Mouse (Mus musculus): ENCODE measurements around the gene Men1. TPM values are rescaled to one million over a fixed set of nuclear protein-coding genes. Genes with fewer than 3 reads are reported as not detected.
A peak's percentile ranks its signal among the peaks of the same experiment; 100 is the strongest.

Men1 gene
- polyA plus RNA-seq, 1 experiment from 2014 or later, result 91.6 TPM

GRCm38 (mm10) chr19:6385821-6386220, 51.0 kb downstream of the Men1 start:
- Histone ChIP-seq H3K36me3 (no peaks in the 10 kb centered on the region), H3K9ac (no peak overlapping the region), H3K4me1 (peaks cover 35% of the 10 kb centered on the region), H3K4me2 (no peak overlapping the region), H3K27ac (no peak overlapping the region), H3K9me3 (no peaks in the 10 kb centered on the region), H3K27me3 (peaks cover 14% of the 10 kb centered on the region; the same call in 1 of the 2 replicates), H3K4me3 (no peak overlapping the region)
- 78% methylated on average over 7 of the region's 7 CpGs for WGBS
- no peak for ATAC-seq (ENCODE audit: insufficient number of reproducible peaks, insufficient read depth, low FRiP score, low TSS enrichment, low read depth)

- peaks cover 35% of the 10 kb centered on the region for H3K4me1 ChIP-seq
- no peak overlapping the region for H3K4me3 ChIP-seq
- ATAC-seq (ENCODE audit: insufficient number of reproducible peaks, insufficient read depth, low FRiP score, low TSS enrichment, low read depth), result no peak
- no peak overlapping the region for H3K9ac ChIP-seq
- H3K27ac ChIP-seq, result no peak overlapping the region
- peaks cover 14% of the 10 kb centered on the region; the same call in 1 of the 2 replicates for H3K27me3 ChIP-seq
- no peaks in the 10 kb centered on the region for H3K9me3 ChIP-seq
- WGBS, result 70% methylated on average over 9 of the region's 9 CpGs
- H3K4me2 ChIP-seq, result no peak overlapping the region
- H3K36me3 ChIP-seq, result no peaks in the 10 kb centered on the region
Measured at GRCm38 (mm10) chr19:6386234-6386633, 51.5 kb downstream of the Men1 start.

GRCm38 (mm10) chr19:6388006-6388405, 53.2 kb downstream of the Men1 start:
- Histone ChIP-seq H3K4me2 (no peak overlapping the region), H3K9me3 (no peaks in the 10 kb centered on the region), H3K4me3 (no peak overlapping the region), H3K27me3 (peaks cover 14% of the 10 kb centered on the region; the same call in 1 of the 2 replicates), H3K9ac (no peak overlapping the region), H3K27ac (no peak overlapping the region), H3K36me3 (no peaks in the 10 kb centered on the region), H3K4me1 (peaks cover 34% of the 10 kb centered on the region)
- WGBS, result 88% methylated on average over 13 of the region's 13 CpGs
- ATAC-seq (ENCODE audit: insufficient number of reproducible peaks, insufficient read depth, low FRiP score, low TSS enrichment, low read depth), result no peak

DNA sequence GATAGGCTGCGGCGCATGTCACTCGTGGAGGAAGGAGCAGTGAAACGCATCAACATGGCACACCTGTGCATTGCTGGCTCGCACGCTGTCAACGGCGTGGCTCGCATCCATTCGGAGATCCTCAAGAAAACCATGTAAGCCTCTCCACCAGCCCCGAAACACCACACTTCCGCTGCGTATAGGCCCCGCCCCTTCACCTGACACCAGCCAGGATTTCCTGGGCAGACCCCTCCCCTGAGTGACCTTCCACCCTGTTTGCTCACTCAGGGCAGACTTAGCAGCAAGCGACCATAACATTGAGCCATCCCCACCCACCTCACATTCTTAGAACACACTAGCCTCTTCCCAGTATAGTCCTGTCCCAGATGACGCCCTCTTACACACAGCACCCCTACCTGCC, 55.0 kb downstream of the Men1 start:
- Histone ChIP-seq H3K27me3 (peaks cover 14% of the 10 kb centered on the region; the same call in 1 of the 2 replicates), H3K4me3 (peak overlapping the region; percentile 34), H3K4me2 (peak overlapping the region; percentile 58), H3K9me3 (no peaks in the 10 kb centered on the region), H3K4me1 (peaks cover 17% of the 10 kb centered on the region), H3K9ac (peak overlapping the region; percentile 49; the same call in 1 of the 2 replicates), H3K27ac (no peak overlapping the region), H3K36me3 (no peaks in the 10 kb centered on the region)
- no peak for ATAC-seq (ENCODE audit: insufficient number of reproducible peaks, insufficient read depth, low FRiP score, low TSS enrichment, low read depth)
- WGBS, result 2% methylated on average over 16 of the region's 16 CpGs

DNA sequence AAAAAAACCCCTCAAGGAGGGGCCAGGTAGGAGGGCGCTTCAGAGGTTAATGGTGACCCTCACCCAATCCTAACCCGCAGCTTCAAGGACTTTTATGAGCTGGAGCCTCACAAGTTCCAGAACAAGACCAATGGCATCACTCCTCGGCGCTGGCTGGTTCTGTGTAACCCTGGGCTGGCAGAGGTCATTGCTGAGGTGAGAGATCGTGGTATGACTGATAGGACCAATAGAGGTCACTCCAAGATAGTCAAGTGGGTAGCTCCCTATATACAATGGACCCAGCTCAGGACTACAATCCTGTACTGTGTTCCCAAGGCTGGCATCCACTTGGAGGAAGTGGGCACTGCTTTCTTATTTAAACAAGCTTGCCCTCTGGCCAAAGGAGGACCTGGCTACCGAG, 55.5 kb downstream of the Men1 start:
- no peaks in the 10 kb centered on the region for H3K9me3 ChIP-seq
- H3K27ac ChIP-seq, result no peak overlapping the region
- H3K4me2 ChIP-seq, result peak overlapping the region; percentile 58
- no peak overlapping the region for H3K9ac ChIP-seq
- WGBS, result 53% methylated on average over 6 of the region's 6 CpGs
- no peak for ATAC-seq (ENCODE audit: insufficient number of reproducible peaks, insufficient read depth, low FRiP score, low TSS enrichment, low read depth)
- H3K27me3 ChIP-seq, result peaks cover 14% of the 10 kb centered on the region; the same call in 1 of the 2 replicates
- 0 out of 2 replicates have a peak overlapping the region, but pooled peaks have one; percentile 34 for H3K4me3 ChIP-seq
- H3K4me1 ChIP-seq, result peaks cover 12% of the 10 kb centered on the region
- no peaks in the 10 kb centered on the region for H3K36me3 ChIP-seq

Small RNA genes within 50 kb of the gene (microRNA-seq; reads per million reads assigned to microRNA genes)
- not detected for gene Mir6989

Other genes starting within 250 kb of the Men1 start
- 37.0 and 39.6 TPM in 2 replicates for gene Cdca5, start 250.0 kb upstream of the Men1 start, polyA plus RNA-seq (2015; fragmentation: Nextera tagmentation; extraction: Ambion mirVana)
- 0.34 and 0.54 TPM in 2 replicates for gene AC131692.1, start 240.6 kb upstream of the Men1 start, polyA plus RNA-seq (2015; fragmentation: Nextera tagmentation; extraction: Ambion mirVana)
- 0.55 and 5.5 TPM in 2 replicates for gene Naaladl1, start 229.2 kb upstream of the Men1 start, polyA plus RNA-seq (2015; fragmentation: Nextera tagmentation; extraction: Ambion mirVana)
- gene Sac3d1, start 216.3 kb upstream of the Men1 start, polyA plus RNA-seq (2015; fragmentation: Nextera tagmentation; extraction: Ambion mirVana), result 45.9 and 49.6 TPM in 2 replicates
- gene Snx15, start 206.7 kb upstream of the Men1 start, polyA plus RNA-seq (2015; fragmentation: Nextera tagmentation; extraction: Ambion mirVana), result 38.0 and 38.3 TPM in 2 replicates
- 0.23 TPM in 1 of 2 replicates, not detected in the other for gene Batf2, start 194.0 kb upstream of the Men1 start, polyA plus RNA-seq (2015; fragmentation: Nextera tagmentation; extraction: Ambion mirVana)
- 106 and 110 TPM in 2 replicates for gene Arl2, start 193.4 kb upstream of the Men1 start, polyA plus RNA-seq (2015; fragmentation: Nextera tagmentation; extraction: Ambion mirVana)
- gene Majin, start 150.6 kb upstream of the Men1 start, polyA plus RNA-seq (2015; fragmentation: Nextera tagmentation; extraction: Ambion mirVana), result not detected in 2 replicates
- gene Gpha2, start 108.6 kb upstream of the Men1 start, polyA plus RNA-seq (2015; fragmentation: Nextera tagmentation; extraction: Ambion mirVana), result 3.3 and 3.8 TPM in 2 replicates
- gene Ppp2r5b, start 99.1 kb upstream of the Men1 start, polyA plus RNA-seq (2015; fragmentation: Nextera tagmentation; extraction: Ambion mirVana), result 26.6 and 27.9 TPM in 2 replicates
- gene Atg2a, start 93.3 kb upstream of the Men1 start, polyA plus RNA-seq (2015; fragmentation: Nextera tagmentation; extraction: Ambion mirVana), result 10.3 and 10.5 TPM in 2 replicates
- 64.7 and 68.9 TPM in 2 replicates for gene Ehd1, start 58.3 kb upstream of the Men1 start, polyA plus RNA-seq (2015; fragmentation: Nextera tagmentation; extraction: Ambion mirVana)
- 0.91 and 0.92 TPM in 2 replicates for gene Cdc42bpg, start 28.5 kb upstream of the Men1 start, polyA plus RNA-seq (2015; fragmentation: Nextera tagmentation; extraction: Ambion mirVana)
- 13.8 and 15.3 TPM in 2 replicates for gene Map4k2, start 6.2 kb downstream of the Men1 start, polyA plus RNA-seq (2015; fragmentation: Nextera tagmentation; extraction: Ambion mirVana)
- 137 and 151 TPM in 2 replicates for gene Sf1, start 28.7 kb downstream of the Men1 start, polyA plus RNA-seq (2015; fragmentation: Nextera tagmentation; extraction: Ambion mirVana)
- gene Pygm, start 49.4 kb downstream of the Men1 start, polyA plus RNA-seq (2015; fragmentation: Nextera tagmentation; extraction: Ambion mirVana), result 3.7 and 5.4 TPM in 2 replicates
- gene Rasgrp2, start 64.4 kb downstream of the Men1 start, polyA plus RNA-seq (2015; fragmentation: Nextera tagmentation; extraction: Ambion mirVana), result 32.0 and 36.1 TPM in 2 replicates
- gene Nrxn2, start 83.8 kb downstream of the Men1 start, polyA plus RNA-seq (2015; fragmentation: Nextera tagmentation; extraction: Ambion mirVana), result 2.0 and 2.1 TPM in 2 replicates
- gene Slc22a12, start 208.1 kb downstream of the Men1 start, polyA plus RNA-seq (2015; fragmentation: Nextera tagmentation; extraction: Ambion mirVana), result not detected in 2 replicates